Mouse (Mus musculus): Measurements from ENCODE around the gene Ssh3. TPM values are rescaled to one million over a fixed set of nuclear protein-coding genes. Genes with fewer than 3 reads are reported as not detected.
"Not testable (repeated sequence)": the region's sequence is repeated elsewhere in the genome, so short reads cannot be mapped to it uniquely, and the experiment has no call there.

Gene Ssh3
- total RNA-seq, 1 experiment = 7.3 TPM

DNA sequence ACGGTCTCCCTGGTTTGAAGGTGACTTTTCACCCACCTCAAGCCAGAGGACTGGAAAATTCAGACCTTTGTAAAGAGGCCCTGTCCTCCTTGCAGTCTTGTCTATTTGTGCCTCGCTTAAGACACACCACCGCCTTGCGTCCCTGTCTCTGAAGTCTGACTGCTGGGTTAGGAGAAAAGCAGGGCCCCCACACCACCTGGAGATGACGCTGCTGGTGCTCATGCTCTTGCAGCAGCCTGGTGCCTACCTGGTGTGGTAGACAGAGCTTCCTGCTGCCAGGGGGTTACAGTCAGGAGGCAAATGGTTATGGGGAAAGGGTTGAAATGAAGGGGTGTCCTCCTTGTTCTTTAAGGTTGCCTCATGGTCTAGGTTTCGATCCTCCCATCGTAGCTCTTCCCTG is 14.8 kb downstream of the Ssh3 start:
- H3K4me1 ChIP-seq (ENCODE audit: control insufficient read depth in 2 of 2, insufficient read depth in 2 of 2, low read length in 2 of 2, poor library complexity in 1 of 2) = peaks cover 0 to 2% of the 10 kb centered on the region in 2 experiments; a peak in 1 of 4 replicates
- no peak for DNase-seq (ENCODE audit: low read depth, low spot score)
- no peak overlapping the region for H3K27ac ChIP-seq (ENCODE audit: insufficient read depth, low read depth, low read length, poor library complexity, severe bottlenecking)
- H3K9ac ChIP-seq (ENCODE audit: insufficient read depth, low read depth, low read length, poor library complexity, severe bottlenecking) = no peak overlapping the region
- no peak for TF ChIP-seq HCFC1 (IDR thresholded peaks at IDR 0.05; ENCODE audit: borderline replicate concordance, insufficient read depth, low read length)
- no peak for TF ChIP-seq CHD2 (IDR thresholded peaks at IDR 0.05; ENCODE audit: low read depth, low read length)
- no peak for TF ChIP-seq ZNF384 (IDR thresholded peaks at IDR 0.05; ENCODE audit: low read depth, low read length)
- TF ChIP-seq ZC3H11A (IDR thresholded peaks at IDR 0.05; ENCODE audit: borderline replicate concordance, low read depth, low read length) = no peak
- no peak for TF ChIP-seq MAFK (IDR thresholded peaks at IDR 0.05; ENCODE audit: insufficient read depth, low read depth, low read length)
- in situ Hi-C loops (cut with MboI; ENCODE audit: low sequenced_read_pairs in 2 of 2, unreplicated experiment in 2 of 2) = no loop called here
- H3K4me3 ChIP-seq (ENCODE audit: insufficient read depth in 1 of 2, low read depth in 1 of 2, low read length in 2 of 2, poor library complexity in 1 of 2, severe bottlenecking in 1 of 2) = no peak overlapping the region
- no peaks in the 10 kb centered on the region for H3K36me3 ChIP-seq (ENCODE audit: control insufficient read depth, insufficient read depth, low read length, poor library complexity, severe bottlenecking)
- no peaks in the 10 kb centered on the region for H3K9me3 ChIP-seq (ENCODE audit: control insufficient read depth, insufficient read depth, low read depth, low read length)

DNA sequence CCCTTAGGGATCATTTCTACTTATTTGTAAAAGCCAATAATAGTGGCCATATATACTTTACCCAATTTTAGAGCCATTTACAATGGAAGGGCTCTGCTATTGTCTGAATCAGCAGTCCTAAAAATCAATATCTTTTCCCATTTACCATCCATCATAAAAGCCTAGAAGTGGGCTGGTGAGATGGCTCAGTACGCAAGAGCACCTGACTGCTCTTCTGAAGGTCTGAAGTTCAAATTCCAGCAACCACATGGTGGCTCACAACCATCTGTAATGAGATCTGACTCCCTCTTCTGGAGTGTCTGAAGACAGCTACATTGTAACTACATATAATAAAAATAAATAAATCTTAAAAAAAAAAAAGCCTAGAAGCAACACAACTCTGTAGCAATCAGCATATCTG is 20.3 kb downstream of the Ssh3 start:
- H3K9ac ChIP-seq (ENCODE audit: insufficient read depth, low read depth, low read length, poor library complexity, severe bottlenecking); DNase-seq (ENCODE audit: low read depth, low spot score); H3K36me3 ChIP-seq (ENCODE audit: control insufficient read depth, insufficient read depth, low read length, poor library complexity, severe bottlenecking); H3K9me3 ChIP-seq (ENCODE audit: control insufficient read depth, insufficient read depth, low read depth, low read length); in situ Hi-C loops (cut with MboI; ENCODE audit: low sequenced_read_pairs in 2 of 2, unreplicated experiment in 2 of 2); H3K27ac ChIP-seq (ENCODE audit: insufficient read depth, low read depth, low read length, poor library complexity, severe bottlenecking); H3K4me1 ChIP-seq (ENCODE audit: control insufficient read depth in 2 of 2, insufficient read depth in 2 of 2, low read length in 2 of 2, poor library complexity in 1 of 2); H3K4me3 ChIP-seq (ENCODE audit: insufficient read depth in 1 of 2, low read depth in 1 of 2, low read length in 2 of 2, poor library complexity in 1 of 2, severe bottlenecking in 1 of 2): not testable (repeated sequence)

DNA sequence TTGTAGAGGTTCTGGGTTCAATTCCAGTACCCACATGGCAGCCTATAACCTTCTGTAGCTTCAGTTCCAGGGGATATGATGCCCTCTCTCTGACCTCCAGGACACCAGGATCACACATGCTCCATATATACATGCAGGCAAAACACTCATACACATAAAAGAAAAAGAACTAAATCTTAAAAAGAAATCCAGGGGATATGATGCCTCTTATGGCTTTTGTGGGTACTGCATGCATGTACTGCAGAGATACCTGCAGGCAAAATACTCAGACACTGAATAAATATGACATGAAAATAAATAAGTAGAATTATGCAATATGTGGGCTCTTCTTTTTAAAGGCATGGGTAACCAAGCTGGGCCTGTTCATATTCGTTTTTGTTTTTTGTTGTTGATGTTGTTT is 22.0 kb downstream of the Ssh3 start:
- no peak overlapping the region for H3K9ac ChIP-seq (ENCODE audit: insufficient read depth, low read depth, low read length, poor library complexity, severe bottlenecking)
- in situ Hi-C loops (cut with MboI; ENCODE audit: low sequenced_read_pairs in 2 of 2, unreplicated experiment in 2 of 2) = no loop called here

DNA sequence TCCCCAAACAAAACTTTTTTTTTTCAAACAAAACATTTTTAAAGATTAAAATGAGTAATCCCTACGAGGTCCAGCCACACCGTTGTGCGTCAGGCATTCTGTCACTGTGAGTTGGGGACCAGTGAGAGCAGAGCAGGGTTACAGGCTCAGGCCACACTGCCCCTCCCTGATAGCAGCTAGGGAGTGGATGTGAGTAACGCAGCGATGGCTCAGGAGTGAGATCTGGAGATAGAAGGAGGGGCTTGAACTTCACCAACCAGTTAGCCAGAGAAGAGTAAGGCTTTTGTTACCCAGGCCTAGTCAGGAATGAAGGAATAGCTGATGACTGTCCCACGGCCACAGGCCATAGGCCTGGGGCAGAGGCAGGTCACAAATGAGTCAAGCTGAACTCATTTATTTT is 24.2 kb downstream of the Ssh3 start:
- Histone ChIP-seq H3K9ac (ENCODE audit: insufficient read depth, low read depth, low read length, poor library complexity, severe bottlenecking) (no peak overlapping the region), H3K36me3 (ENCODE audit: control insufficient read depth, insufficient read depth, low read length, poor library complexity, severe bottlenecking) (no peaks in the 10 kb centered on the region), H3K27ac (ENCODE audit: insufficient read depth, low read depth, low read length, poor library complexity, severe bottlenecking) (no peak overlapping the region), H3K9me3 (ENCODE audit: control insufficient read depth, insufficient read depth, low read depth, low read length) (no peaks in the 10 kb centered on the region), H3K4me1 (ENCODE audit: control insufficient read depth in 2 of 2, insufficient read depth in 2 of 2, low read length in 2 of 2, poor library complexity in 1 of 2) (no peaks in the 10 kb centered on the region), H3K4me3 (ENCODE audit: insufficient read depth in 1 of 2, low read depth in 1 of 2, low read length in 2 of 2, poor library complexity in 1 of 2, severe bottlenecking in 1 of 2) (no peak overlapping the region)
- in situ Hi-C loops (cut with MboI; ENCODE audit: low sequenced_read_pairs in 2 of 2, unreplicated experiment in 2 of 2) = no loop called here
- no peak for DNase-seq (ENCODE audit: low read depth, low spot score)
- TF ChIP-seq ZNF384 (IDR thresholded peaks at IDR 0.05; ENCODE audit: low read depth, low read length) = no peak

More for the DNA sequence above, 22.0 kb downstream of the Ssh3 start:
- Histone ChIP-seq H3K27ac (ENCODE audit: insufficient read depth, low read depth, low read length, poor library complexity, severe bottlenecking) (no peak overlapping the region), H3K36me3 (ENCODE audit: control insufficient read depth, insufficient read depth, low read length, poor library complexity, severe bottlenecking) (no peaks in the 10 kb centered on the region), H3K4me3 (ENCODE audit: insufficient read depth in 1 of 2, low read depth in 1 of 2, low read length in 2 of 2, poor library complexity in 1 of 2, severe bottlenecking in 1 of 2) (no peak overlapping the region), H3K4me1 (ENCODE audit: control insufficient read depth in 2 of 2, insufficient read depth in 2 of 2, low read length in 2 of 2, poor library complexity in 1 of 2) (no peaks in the 10 kb centered on the region), H3K9me3 (ENCODE audit: control insufficient read depth, insufficient read depth, low read depth, low read length) (no peaks in the 10 kb centered on the region)
- no peak for DNase-seq (ENCODE audit: low read depth, low spot score)
- no peak for TF ChIP-seq ZNF384 (IDR thresholded peaks at IDR 0.05; ENCODE audit: low read depth, low read length)
- no peak for TF ChIP-seq MAFK (IDR thresholded peaks at IDR 0.05; ENCODE audit: insufficient read depth, low read depth, low read length)
- no peak for TF ChIP-seq CHD2 (IDR thresholded peaks at IDR 0.05; ENCODE audit: low read depth, low read length)
- TF ChIP-seq ZC3H11A (IDR thresholded peaks at IDR 0.05; ENCODE audit: borderline replicate concordance, low read depth, low read length) = no peak
- no peak for TF ChIP-seq HCFC1 (IDR thresholded peaks at IDR 0.05; ENCODE audit: borderline replicate concordance, insufficient read depth, low read length)

DNA sequence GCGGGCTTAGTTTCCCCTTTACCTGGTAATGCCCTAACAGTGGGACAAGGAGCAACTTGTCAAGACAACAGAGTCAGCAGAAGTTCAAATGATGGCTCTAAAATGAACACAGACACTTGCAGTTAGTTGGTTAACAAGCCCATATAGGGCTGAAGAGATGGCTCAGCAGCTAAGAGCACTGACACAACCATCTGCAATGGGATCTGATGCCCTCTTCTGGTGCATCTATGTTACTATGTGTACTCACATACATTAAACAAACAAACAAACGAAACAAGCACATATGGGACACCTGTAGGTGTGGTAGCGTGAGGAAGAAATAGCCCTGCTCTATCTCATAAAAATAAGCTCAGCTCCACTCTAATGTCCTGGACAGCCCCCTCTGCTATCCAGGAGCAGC is 26.6 kb downstream of the Ssh3 start:
- H3K4me1 ChIP-seq (ENCODE audit: control insufficient read depth in 2 of 2, insufficient read depth in 2 of 2, low read length in 2 of 2, poor library complexity in 1 of 2) = no peaks in the 10 kb centered on the region
- H3K9me3 ChIP-seq (ENCODE audit: control insufficient read depth, insufficient read depth, low read depth, low read length) = no peaks in the 10 kb centered on the region
- in situ Hi-C loops (cut with MboI; ENCODE audit: low sequenced_read_pairs in 2 of 2, unreplicated experiment in 2 of 2) = no loop called here
- no peak overlapping the region for H3K4me3 ChIP-seq (ENCODE audit: insufficient read depth in 1 of 2, low read depth in 1 of 2, low read length in 2 of 2, poor library complexity in 1 of 2, severe bottlenecking in 1 of 2)
- H3K9ac ChIP-seq (ENCODE audit: insufficient read depth, low read depth, low read length, poor library complexity, severe bottlenecking) = no peak overlapping the region
- H3K27ac ChIP-seq (ENCODE audit: insufficient read depth, low read depth, low read length, poor library complexity, severe bottlenecking) = no peak overlapping the region
- DNase-seq (ENCODE audit: low read depth, low spot score) = no peak
- H3K36me3 ChIP-seq (ENCODE audit: control insufficient read depth, insufficient read depth, low read length, poor library complexity, severe bottlenecking) = no peaks in the 10 kb centered on the region
- TF ChIP-seq ZNF384 (IDR thresholded peaks at IDR 0.05; ENCODE audit: low read depth, low read length) (no peak), CHD2 (IDR thresholded peaks at IDR 0.05; ENCODE audit: low read depth, low read length) (no peak), ZC3H11A (IDR thresholded peaks at IDR 0.05; ENCODE audit: borderline replicate concordance, low read depth, low read length) (no peak), MAFK (IDR thresholded peaks at IDR 0.05; ENCODE audit: insufficient read depth, low read depth, low read length) (no peak), HCFC1 (IDR thresholded peaks at IDR 0.05; ENCODE audit: borderline replicate concordance, insufficient read depth, low read length) (no peak)
